Mouse (Mus musculus) midbrain, embryonic 16.5 days (tissue): ENCODE results near the gene Bid. TPM values are rescaled to one million over a fixed set of nuclear protein-coding genes. Genes with fewer than 3 reads are reported as not detected.

Experiments used
- ATAC-seq: fragments of 200-750 bp; cut with Nextera tagmentation; 2 replicates; pipeline ENCODE4 v1.8.0; 2017; ENCODE audit warnings: moderate TSS enrichment
- H3K27ac ChIP-seq: fragments of 300-500 bp; sonication (generic); 2 replicates; pipeline ENCODE4 v1.5.1; 2014; ENCODE audit warnings: mild to moderate bottlenecking, low read length, mixed read lengths
- H3K27me3 ChIP-seq: fragments of 300-500 bp; sonication (generic); 2 replicates; pipeline ENCODE4 v1.6.1; 2014; ENCODE audit warnings: low read depth, low read length, mixed read lengths; ENCODE audit not compliant: control insufficient read depth, insufficient read depth
- H3K36me3 ChIP-seq: fragments of 300-500 bp; sonication (generic); 2 replicates; pipeline ENCODE4 v1.6.1; 2014; ENCODE audit warnings: mild to moderate bottlenecking, low read length, moderate library complexity, mixed read lengths; ENCODE audit not compliant: control insufficient read depth, insufficient read depth
- H3K4me1 ChIP-seq: fragments of 300-500 bp; sonication (generic); 2 replicates; pipeline ENCODE4 v1.6.1; 2014; ENCODE audit warnings: mild to moderate bottlenecking, low read length, mixed read lengths; ENCODE audit not compliant: control insufficient read depth, insufficient read depth
- H3K4me2 ChIP-seq: fragments of 300-500 bp; sonication (generic); 2 replicates; pipeline ENCODE4 v1.6.1; 2014; ENCODE audit warnings: mild to moderate bottlenecking, low read length, mixed read lengths
- H3K4me3 ChIP-seq: fragments of 300-500 bp; sonication (generic); 2 replicates; pipeline ENCODE4 v1.5.1; 2014; ENCODE audit warnings: low read depth, mild to moderate bottlenecking, low read length, moderate library complexity, mixed read lengths
- H3K9ac ChIP-seq: fragments of 300-500 bp; sonication (generic); 2 replicates; pipeline ENCODE4 v1.6.1; 2014; ENCODE audit warnings: low read depth, low read length, mixed read lengths
- H3K9me3 ChIP-seq: fragments of 300-500 bp; sonication (generic); replicated peaks from 2 replicates; pipeline ENCODE4 v1.6.1; 2014; ENCODE audit warnings: mild to moderate bottlenecking, low read length, mixed read lengths; ENCODE audit not compliant: control insufficient read depth, poor library complexity, severe bottlenecking
- WGBS: fragments of 180-500 bp; shearing (Covaris S2); extraction: QIAGEN DNeasy Blood & Tissue Kit; methylation state at CpG from one replicate; pipeline ENCODE4 v1.1.7; 2014; 5-methylcytosine and 5-hydroxymethylcytosine counted together
- polyA plus RNA-seq: library from polyadenylated mRNA; unstranded; fragments of >200 nt; fragmentation: Nextera tagmentation; extraction: Ambion mirVana; gene quantifications from 2 replicates; pipeline ENCODE4 v1.2.1, GENCODE M21; 2015

The Bid gene
- polyA plus RNA-seq, 1 experiment from 2014 or later, result 51.5 TPM

GRCm38 (mm10) chr6:120952475-120952874, 35.8 kb upstream of the Bid start:
- no peak overlapping the region for H3K27ac ChIP-seq
- no peaks in the 10 kb centered on the region for H3K27me3 ChIP-seq
- no peak overlapping the region for H3K9ac ChIP-seq
- no peak overlapping the region for H3K4me2 ChIP-seq
- peaks cover 40% of the 10 kb centered on the region for H3K36me3 ChIP-seq
- ATAC-seq, result no peak
- WGBS, result 93% methylated on average over 6 of the region's 6 CpGs
- H3K9me3 ChIP-seq, result no peaks in the 10 kb centered on the region
- no peak overlapping the region for H3K4me3 ChIP-seq
- H3K4me1 ChIP-seq, result no peaks in the 10 kb centered on the region

GRCm38 (mm10) chr6:120951311-120951710, 34.7 kb upstream of the Bid start:
- Histone ChIP-seq H3K4me1 (no peaks in the 10 kb centered on the region), H3K4me2 (no peak overlapping the region), H3K9me3 (no peaks in the 10 kb centered on the region), H3K9ac (no peak overlapping the region), H3K27ac (no peak overlapping the region), H3K36me3 (peaks cover 30% of the 10 kb centered on the region), H3K27me3 (no peaks in the 10 kb centered on the region), H3K4me3 (no peak overlapping the region)
- 86% methylated on average over 6 of the region's 6 CpGs for WGBS
- no peak for ATAC-seq

- Histone ChIP-seq H3K27me3 (no peaks in the 10 kb centered on the region), H3K9ac (no peak overlapping the region), H3K4me3 (no peak overlapping the region), H3K4me1 (no peaks in the 10 kb centered on the region), H3K4me2 (no peak overlapping the region), H3K36me3 (peaks cover 18% of the 10 kb centered on the region), H3K27ac (no peak overlapping the region), H3K9me3 (no peaks in the 10 kb centered on the region)
- no peak for ATAC-seq
- 97% methylated on average over 9 of the region's 9 CpGs for WGBS
Observed at GRCm38 (mm10) chr6:120945510-120945909, 28.9 kb upstream of the Bid start.

- no peaks in the 10 kb centered on the region for H3K27me3 ChIP-seq
- no peaks in the 10 kb centered on the region for H3K4me1 ChIP-seq
- H3K9me3 ChIP-seq, result no peaks in the 10 kb centered on the region
- H3K4me2 ChIP-seq, result no peak overlapping the region
- no peak overlapping the region for H3K27ac ChIP-seq
- no peak overlapping the region for H3K9ac ChIP-seq
- WGBS, result 84% methylated on average over 5 of the region's 5 CpGs
- peaks cover 10% of the 10 kb centered on the region for H3K36me3 ChIP-seq
- no peak overlapping the region for H3K4me3 ChIP-seq
- ATAC-seq, result no peak
Observed at GRCm38 (mm10) chr6:120943964-120944363, 27.3 kb upstream of the Bid start.

- no peak overlapping the region for H3K9ac ChIP-seq
- H3K27me3 ChIP-seq, result no peaks in the 10 kb centered on the region
- 85% methylated on average over 10 of the region's 10 CpGs for WGBS
- no peak overlapping the region for H3K27ac ChIP-seq
- H3K9me3 ChIP-seq, result no peaks in the 10 kb centered on the region
- no peak overlapping the region for H3K4me2 ChIP-seq
- no peak for ATAC-seq
- H3K4me1 ChIP-seq, result no peaks in the 10 kb centered on the region
- no peak overlapping the region for H3K4me3 ChIP-seq
- H3K36me3 ChIP-seq, result peaks cover 7% of the 10 kb centered on the region
Observed at GRCm38 (mm10) chr6:120943551-120943950, 26.9 kb upstream of the Bid start.

- Histone ChIP-seq H3K4me2 (no peak overlapping the region), H3K27me3 (no peaks in the 10 kb centered on the region), H3K4me3 (no peak overlapping the region), H3K9ac (no peak overlapping the region), H3K36me3 (peaks cover 7% of the 10 kb centered on the region), H3K4me1 (no peaks in the 10 kb centered on the region), H3K27ac (no peak overlapping the region), H3K9me3 (no peaks in the 10 kb centered on the region)
- no peak for ATAC-seq
- 76% methylated on average over 2 of the region's 2 CpGs for WGBS
Observed at GRCm38 (mm10) chr6:120943079-120943478, 26.4 kb upstream of the Bid start.

- no peak overlapping the region for H3K4me3 ChIP-seq
- no peaks in the 10 kb centered on the region for H3K9me3 ChIP-seq
- H3K27ac ChIP-seq, result no peak overlapping the region
- H3K9ac ChIP-seq, result no peak overlapping the region
- H3K4me1 ChIP-seq, result no peaks in the 10 kb centered on the region
- no peak for ATAC-seq
- H3K36me3 ChIP-seq, result peaks cover 10% of the 10 kb centered on the region
- no peak overlapping the region for H3K4me2 ChIP-seq
- H3K27me3 ChIP-seq, result no peaks in the 10 kb centered on the region
- 95% methylated on average over 13 of the region's 13 CpGs for WGBS
Observed at GRCm38 (mm10) chr6:120941575-120941974, 24.9 kb upstream of the Bid start.

- ATAC-seq, result no peak
- Histone ChIP-seq H3K4me2 (no peak overlapping the region), H3K27me3 (no peaks in the 10 kb centered on the region), H3K4me3 (no peak overlapping the region), H3K36me3 (peaks cover 9% of the 10 kb centered on the region), H3K9me3 (no peaks in the 10 kb centered on the region), H3K9ac (no peak overlapping the region), H3K4me1 (no peaks in the 10 kb centered on the region), H3K27ac (no peak overlapping the region)
- WGBS, result 85% methylated on average over 7 of the region's 7 CpGs
Observed at GRCm38 (mm10) chr6:120941084-120941481, 24.4 kb upstream of the Bid start.

GRCm38 (mm10) chr6:120940446-120941083, 23.9 kb upstream of the Bid start:
- H3K9ac ChIP-seq, result no peak overlapping the region
- H3K4me3 ChIP-seq, result no peak overlapping the region
- H3K27me3 ChIP-seq, result no peaks in the 10 kb centered on the region
- H3K27ac ChIP-seq, result no peak overlapping the region
- H3K36me3 ChIP-seq, result peaks cover 4% of the 10 kb centered on the region
- no peaks in the 10 kb centered on the region for H3K9me3 ChIP-seq
- 88% methylated on average over 7 of the region's 7 CpGs for WGBS
- no peak overlapping the region for H3K4me2 ChIP-seq
- no peaks in the 10 kb centered on the region for H3K4me1 ChIP-seq
- ATAC-seq, result no peak
